In the genomic region with DNA sequence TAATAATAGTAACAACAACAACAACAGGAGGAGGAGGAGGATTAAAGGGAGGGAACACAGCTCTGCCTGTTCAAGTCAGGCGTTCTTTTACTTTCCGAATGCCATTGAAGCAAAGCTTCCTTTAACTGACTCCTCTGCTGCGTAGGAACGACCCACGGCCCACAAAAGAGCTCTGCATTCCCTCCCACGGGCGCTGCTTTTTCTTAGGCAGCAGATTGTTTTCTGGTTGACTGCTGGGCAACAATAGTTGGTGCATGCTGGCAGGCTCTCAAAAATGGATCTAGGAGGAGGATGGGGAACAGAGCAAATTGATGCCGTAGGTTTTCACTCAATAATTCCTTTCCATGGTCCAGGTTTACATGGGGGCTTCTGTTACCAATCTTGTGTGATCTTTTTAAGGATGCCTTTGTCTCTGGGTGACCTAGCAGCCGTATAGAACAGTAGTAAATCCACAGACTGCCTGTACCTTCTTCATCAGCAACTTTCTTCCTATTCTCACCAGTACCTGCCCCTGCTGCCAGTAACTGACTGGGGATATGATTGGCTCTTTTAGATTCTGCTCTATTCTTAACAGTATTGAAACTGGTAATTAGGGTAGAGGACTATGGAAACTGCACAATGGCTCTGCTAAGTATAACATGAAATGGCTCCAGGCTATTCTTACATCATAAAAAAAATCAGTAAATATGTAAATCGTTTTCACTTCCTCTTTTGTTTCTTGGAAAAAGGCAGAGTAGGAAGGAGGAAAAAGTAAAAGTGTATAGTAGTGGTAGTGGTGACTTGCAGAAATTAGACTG, we compare ENCODE assay signal across 8 mouse cellular contexts.
DNase-seq lines count a peak whose midpoint lies in the region; ATAC-seq lines count a peak whose summit lies in the region.

No protein-coding gene starts in this region.

- H3K27ac ChIP-seq in neural tube, embryonic 13.5 days (replicated peaks), result peak overlapping the region; percentile 63

- 13% methylated on average over 10 of the region's 10 CpGs for WGBS in neural tube, embryonic 13.5 days

- H3K27me3 ChIP-seq in neural tube, embryonic 13.5 days, result no peaks in the 10 kb centered on the region

- ATAC-seq in neural tube, embryonic 13.5 days (ENCODE audit: low read depth), result peak; percentile 92

- no peak overlapping the region for H3K4me3 ChIP-seq in neural tube, embryonic 13.5 days

- H3K4me2 ChIP-seq in neural tube, embryonic 13.5 days, result peak overlapping the region; percentile 29

- DNase-seq in ovary, adult 18-20 months (ENCODE audit: low spot score), result peak; percentile 19
- DNase-seq in ovary, postnatal 36 days (ENCODE audit: low spot score), result no peak
- peak; percentile 38 for DNase-seq in embryo, embryonic 9.5 days (ENCODE audit: extremely low spot score)
- DNase-seq in layer of hippocampus, adult 18-20 months (ENCODE audit: low spot score in 2 of 2), result peak; percentile 65 to 83
- no peak for DNase-seq in adrenal gland, adult 8-10 months
- DNase-seq in kidney, postnatal 10 days, result no peak
- no peak for DNase-seq in heart, postnatal 10 days

- no peaks in the 10 kb centered on the region for H3K9me3 ChIP-seq in neural tube, embryonic 13.5 days

- no peak overlapping the region for H3K9ac ChIP-seq in neural tube, embryonic 13.5 days

- no peaks in the 10 kb centered on the region for H3K36me3 ChIP-seq in neural tube, embryonic 13.5 days

- intact Hi-C loops in heart, postnatal 10 days (cut with DNase I), result no loop called here

- H3K4me1 ChIP-seq in neural tube, embryonic 13.5 days (replicated peaks), result peaks cover 15% of the 10 kb centered on the region

Comparison
In these comparisons a context has a peak if more than half of its experiments do, and no peak if none do; other contexts are left out.
1. DNase-seq: peak in ovary, adult 18-20 months (single experiment), embryo, embryonic 9.5 days (single experiment) and layer of hippocampus, adult 18-20 months (2 of 2); none in ovary, postnatal 36 days (single experiment), adrenal gland, adult 8-10 months (single experiment), kidney, postnatal 10 days (single experiment) and heart, postnatal 10 days (0 of 2).